Mouse (Mus musculus): ENCODE data around the gene Ulk4. TPM values are rescaled to one million over a fixed set of nuclear protein-coding genes. Genes with fewer than 3 reads are reported as not detected.

The Ulk4 gene
- polyA plus RNA-seq, 1 experiment from 2014 or later, result 65.6 TPM

GRCm38 (mm10) chr9:121044471-121045206 lies 232.4 kb downstream of the Ulk4 start:
- peaks cover 6% of the 10 kb centered on the region; the same call in 1 of the 2 replicates for H3K4me1 ChIP-seq (replicated peaks; ENCODE audit: control insufficient read depth, insufficient read depth, low read length)
- 83% methylated on average over 17 of the region's 17 CpGs for WGBS
- DNase-seq (ENCODE audit: low spot score), result no peak

GRCm38 (mm10) chr9:121043021-121043420 lies 234.0 kb downstream of the Ulk4 start:
- H3K4me2 ChIP-seq (replicated peaks), result no peak overlapping the region
- peaks cover 18% of the 10 kb centered on the region for H3K4me1 ChIP-seq (replicated peaks; ENCODE audit: control insufficient read depth, insufficient read depth, low read length)
- H3K9me3 ChIP-seq (ENCODE audit: control insufficient read depth, low read length), result no peaks in the 10 kb centered on the region
- no peaks in the 10 kb centered on the region for H3K27me3 ChIP-seq (ENCODE audit: control insufficient read depth, insufficient read depth, low read length)
- H3K9ac ChIP-seq, result no peak overlapping the region
- H3K27ac ChIP-seq, result no peak overlapping the region
- 78% methylated on average over 4 of the region's 4 CpGs for WGBS
- H3K36me3 ChIP-seq (replicated peaks; ENCODE audit: control insufficient read depth, insufficient read depth), result no peaks in the 10 kb centered on the region
- no peak overlapping the region for H3K4me3 ChIP-seq (replicated peaks; ENCODE audit: low read length)
- ATAC-seq (ENCODE audit: low FRiP score) (no peak), DNase-seq (ENCODE audit: low spot score) (no peak)

More at GRCm38 (mm10) chr9:121044471-121045206, 232.4 kb downstream of the Ulk4 start:
- H3K36me3 ChIP-seq (replicated peaks; ENCODE audit: control insufficient read depth, insufficient read depth), result no peaks in the 10 kb centered on the region
- H3K9me3 ChIP-seq (ENCODE audit: control insufficient read depth, low read length), result no peaks in the 10 kb centered on the region
- no peak overlapping the region for H3K9ac ChIP-seq
- no peak overlapping the region for H3K27ac ChIP-seq
- no peak for ATAC-seq (ENCODE audit: low FRiP score)
- H3K27me3 ChIP-seq (ENCODE audit: control insufficient read depth, insufficient read depth, low read length), result no peaks in the 10 kb centered on the region
- no peak overlapping the region for H3K4me3 ChIP-seq (replicated peaks; ENCODE audit: low read length)
- H3K4me2 ChIP-seq (replicated peaks), result no peak overlapping the region

GRCm38 (mm10) chr9:121038396-121038795 lies 238.6 kb downstream of the Ulk4 start:
- H3K4me3 ChIP-seq (replicated peaks; ENCODE audit: low read length), result no peak overlapping the region
- peaks cover 34% of the 10 kb centered on the region for H3K4me1 ChIP-seq (replicated peaks; ENCODE audit: control insufficient read depth, insufficient read depth, low read length)
- no peak overlapping the region for H3K9ac ChIP-seq
- ATAC-seq (ENCODE audit: low FRiP score), result no peak
- 40% methylated on average over 4 of the region's 4 CpGs for WGBS
- H3K9me3 ChIP-seq (ENCODE audit: control insufficient read depth, low read length), result no peaks in the 10 kb centered on the region
- peak overlapping the region; percentile 82 for H3K27ac ChIP-seq
- H3K27me3 ChIP-seq (ENCODE audit: control insufficient read depth, insufficient read depth, low read length), result no peaks in the 10 kb centered on the region
- no peak overlapping the region for H3K4me2 ChIP-seq (replicated peaks)
- H3K36me3 ChIP-seq (replicated peaks; ENCODE audit: control insufficient read depth, insufficient read depth), result no peaks in the 10 kb centered on the region
- no peak for DNase-seq (ENCODE audit: low spot score)

- Histone ChIP-seq H3K9me3 (ENCODE audit: control insufficient read depth, low read length) (no peaks in the 10 kb centered on the region), H3K4me2 (replicated peaks) (no peak overlapping the region), H3K4me3 (replicated peaks; ENCODE audit: low read length) (no peak overlapping the region), H3K36me3 (replicated peaks; ENCODE audit: control insufficient read depth, insufficient read depth) (no peaks in the 10 kb centered on the region), H3K9ac (0 out of 2 replicates have a peak overlapping the region, but pooled peaks have one; percentile 5), H3K27ac (peak overlapping the region; percentile 82), H3K27me3 (ENCODE audit: control insufficient read depth, insufficient read depth, low read length) (no peaks in the 10 kb centered on the region), H3K4me1 (replicated peaks; ENCODE audit: control insufficient read depth, insufficient read depth, low read length) (peaks cover 34% of the 10 kb centered on the region)
- DNase-seq (ENCODE audit: low spot score), result peak; percentile 70
- WGBS, result 34% methylated on average over 5 of the region's 5 CpGs
- peak; percentile 68; the same call in 1 of the 2 replicates for ATAC-seq (ENCODE audit: low FRiP score)
These were observed 239.0 kb downstream of the Ulk4 start for GRCm38 (mm10) chr9:121037975-121038374.

GRCm38 (mm10) chr9:121035296-121035695 lies 241.7 kb downstream of the Ulk4 start:
- Histone ChIP-seq H3K9ac (no peak overlapping the region), H3K4me2 (replicated peaks) (no peak overlapping the region), H3K36me3 (replicated peaks; ENCODE audit: control insufficient read depth, insufficient read depth) (no peaks in the 10 kb centered on the region), H3K27ac (no peak overlapping the region), H3K4me1 (replicated peaks; ENCODE audit: control insufficient read depth, insufficient read depth, low read length) (peaks cover 40% of the 10 kb centered on the region), H3K4me3 (replicated peaks; ENCODE audit: low read length) (no peak overlapping the region), H3K9me3 (ENCODE audit: control insufficient read depth, low read length) (no peaks in the 10 kb centered on the region), H3K27me3 (ENCODE audit: control insufficient read depth, insufficient read depth, low read length) (no peaks in the 10 kb centered on the region)
- 83% methylated on average over 6 of the region's 6 CpGs for WGBS
- ATAC-seq (ENCODE audit: low FRiP score) (no peak), DNase-seq (ENCODE audit: low spot score) (no peak)

GRCm38 (mm10) chr9:121033596-121033995 lies 243.4 kb downstream of the Ulk4 start:
- 73% methylated on average over 4 of the region's 4 CpGs for WGBS
- Histone ChIP-seq H3K27ac (no peak overlapping the region), H3K36me3 (replicated peaks; ENCODE audit: control insufficient read depth, insufficient read depth) (no peaks in the 10 kb centered on the region), H3K4me2 (replicated peaks) (no peak overlapping the region), H3K4me1 (replicated peaks; ENCODE audit: control insufficient read depth, insufficient read depth, low read length) (peaks cover 28% of the 10 kb centered on the region), H3K27me3 (ENCODE audit: control insufficient read depth, insufficient read depth, low read length) (no peaks in the 10 kb centered on the region), H3K4me3 (replicated peaks; ENCODE audit: low read length) (no peak overlapping the region), H3K9me3 (ENCODE audit: control insufficient read depth, low read length) (no peaks in the 10 kb centered on the region), H3K9ac (no peak overlapping the region)
- no peak for DNase-seq (ENCODE audit: low spot score)
- no peak for ATAC-seq (ENCODE audit: low FRiP score)

- Histone ChIP-seq H3K9ac (no peak overlapping the region), H3K4me3 (replicated peaks; ENCODE audit: low read length) (no peak overlapping the region), H3K4me1 (replicated peaks; ENCODE audit: control insufficient read depth, insufficient read depth, low read length) (peaks cover 16% of the 10 kb centered on the region), H3K36me3 (replicated peaks; ENCODE audit: control insufficient read depth, insufficient read depth) (no peaks in the 10 kb centered on the region), H3K9me3 (ENCODE audit: control insufficient read depth, low read length) (no peaks in the 10 kb centered on the region), H3K4me2 (replicated peaks) (no peak overlapping the region), H3K27ac (no peak overlapping the region), H3K27me3 (ENCODE audit: control insufficient read depth, insufficient read depth, low read length) (no peaks in the 10 kb centered on the region)
- no peak for DNase-seq (ENCODE audit: low spot score)
- ATAC-seq (ENCODE audit: low FRiP score), result no peak
- WGBS, result 41% methylated on average over 10 of the region's 10 CpGs
These were observed 244.6 kb downstream of the Ulk4 start for GRCm38 (mm10) chr9:121032322-121032964.

- no peak overlapping the region for H3K4me2 ChIP-seq (replicated peaks)
- 41% methylated on average over 10 of the region's 10 CpGs for WGBS
- DNase-seq (ENCODE audit: low spot score), result no peak
- H3K4me1 ChIP-seq (replicated peaks; ENCODE audit: control insufficient read depth, insufficient read depth, low read length), result peaks cover 5% of the 10 kb centered on the region; the same call in 1 of the 2 replicates
- H3K4me3 ChIP-seq (replicated peaks; ENCODE audit: low read length), result no peak overlapping the region
- no peak for ATAC-seq (ENCODE audit: low FRiP score)
- H3K9me3 ChIP-seq (ENCODE audit: control insufficient read depth, low read length), result no peaks in the 10 kb centered on the region
- H3K36me3 ChIP-seq (replicated peaks; ENCODE audit: control insufficient read depth, insufficient read depth), result no peaks in the 10 kb centered on the region
- no peak overlapping the region for H3K9ac ChIP-seq
- H3K27ac ChIP-seq, result no peak overlapping the region
- no peaks in the 10 kb centered on the region for H3K27me3 ChIP-seq (ENCODE audit: control insufficient read depth, insufficient read depth, low read length)
These were observed 246.0 kb downstream of the Ulk4 start for GRCm38 (mm10) chr9:121030949-121031348.

GRCm38 (mm10) chr9:121029786-121030185 lies 247.2 kb downstream of the Ulk4 start:
- ATAC-seq (ENCODE audit: low FRiP score) (no peak), DNase-seq (ENCODE audit: low spot score) (no peak)
- H3K27me3 ChIP-seq (ENCODE audit: control insufficient read depth, insufficient read depth, low read length), result no peaks in the 10 kb centered on the region
- H3K9me3 ChIP-seq (ENCODE audit: control insufficient read depth, low read length), result no peaks in the 10 kb centered on the region
- H3K27ac ChIP-seq, result no peak overlapping the region
- no peak overlapping the region for H3K9ac ChIP-seq
- no peak overlapping the region for H3K4me2 ChIP-seq (replicated peaks)
- H3K4me1 ChIP-seq (replicated peaks; ENCODE audit: control insufficient read depth, insufficient read depth, low read length), result peaks cover 5% of the 10 kb centered on the region; the same call in 1 of the 2 replicates
- WGBS, result 35% methylated on average over 9 of the region's 9 CpGs
- H3K36me3 ChIP-seq (replicated peaks; ENCODE audit: control insufficient read depth, insufficient read depth), result no peaks in the 10 kb centered on the region
- no peak overlapping the region for H3K4me3 ChIP-seq (replicated peaks; ENCODE audit: low read length)

Measured in hindbrain, embryonic 14.5 days (tissue).